Mouse (Mus musculus) limb, embryonic 11.5 days (tissue): ENCODE results near the gene Rap1a. TPM values are rescaled to one million over a fixed set of nuclear protein-coding genes. Genes with fewer than 3 reads are reported as not detected.

Experiments
- ATAC-seq: fragments of 200-750 bp; cut with Nextera tagmentation; 2 replicates; pipeline ENCODE4 v1.8.0; 2017; ENCODE audit warnings: low read depth; ENCODE audit not compliant: insufficient number of reproducible peaks, low FRiP score, low TSS enrichment
- DNase-seq: peaks from one replicate; pipeline ENCODE4 v3.0.0-alpha.2; 2015; ENCODE audit warnings: low spot score
- H3K27ac ChIP-seq: fragments of 300-500 bp; sonication (generic); replicated peaks from 2 replicates; pipeline ENCODE4 v1.5.1; 2014; ENCODE audit warnings: low read depth, mild to moderate bottlenecking, low read length
- H3K27me3 ChIP-seq: fragments of 300-500 bp; sonication (generic); 2 replicates; pipeline ENCODE4 v1.6.1; 2014; ENCODE audit warnings: mild to moderate bottlenecking, low read length, mixed read lengths; ENCODE audit not compliant: control insufficient read depth, insufficient read depth
- H3K36me3 ChIP-seq: fragments of 300-500 bp; sonication (generic); 2 replicates; pipeline ENCODE4 v1.6.1; 2014; ENCODE audit warnings: mild to moderate bottlenecking, low read length, moderate library complexity, mixed read lengths; ENCODE audit not compliant: control insufficient read depth, insufficient read depth
- H3K4me1 ChIP-seq: fragments of 300-500 bp; sonication (generic); 2 replicates; pipeline ENCODE4 v1.6.1; 2014; ENCODE audit warnings: low read length, mixed read lengths; ENCODE audit not compliant: control insufficient read depth, insufficient read depth
- H3K4me2 ChIP-seq: fragments of 300-500 bp; sonication (generic); 2 replicates; pipeline ENCODE4 v1.6.1; 2014; ENCODE audit warnings: low read depth, mild to moderate bottlenecking, moderate library complexity; ENCODE audit not compliant: severe bottlenecking
- H3K4me3 ChIP-seq: fragments of 300-500 bp; sonication (generic); 2 replicates; pipeline ENCODE4 v1.5.1; 2014; ENCODE audit warnings: low read depth, low read length
- H3K9ac ChIP-seq: fragments of 300-500 bp; sonication (generic); 2 replicates; pipeline ENCODE4 v1.6.1; 2014; ENCODE audit warnings: mild to moderate bottlenecking, low read length
- H3K9me3 ChIP-seq: fragments of 300-500 bp; sonication (generic); 2 replicates; pipeline ENCODE4 v1.6.1; 2016; ENCODE audit warnings: low read length; ENCODE audit not compliant: control insufficient read depth
- WGBS: fragments of 180-500 bp; shearing (Covaris S2); extraction: QIAGEN DNeasy Blood & Tissue Kit; methylation state at CpG from one replicate; pipeline ENCODE4 v1.1.7; 2014; 5-methylcytosine and 5-hydroxymethylcytosine counted together
- polyA plus RNA-seq: library from polyadenylated mRNA; unstranded; fragments of >200 nt; fragmentation: Nextera tagmentation; extraction: Ambion mirVana; gene quantifications from 2 replicates; pipeline ENCODE4 v1.2.1, GENCODE M21; 2014

Rap1a gene
- polyA plus RNA-seq, 1 experiment from 2014 or later = 78.5 TPM

DNA sequence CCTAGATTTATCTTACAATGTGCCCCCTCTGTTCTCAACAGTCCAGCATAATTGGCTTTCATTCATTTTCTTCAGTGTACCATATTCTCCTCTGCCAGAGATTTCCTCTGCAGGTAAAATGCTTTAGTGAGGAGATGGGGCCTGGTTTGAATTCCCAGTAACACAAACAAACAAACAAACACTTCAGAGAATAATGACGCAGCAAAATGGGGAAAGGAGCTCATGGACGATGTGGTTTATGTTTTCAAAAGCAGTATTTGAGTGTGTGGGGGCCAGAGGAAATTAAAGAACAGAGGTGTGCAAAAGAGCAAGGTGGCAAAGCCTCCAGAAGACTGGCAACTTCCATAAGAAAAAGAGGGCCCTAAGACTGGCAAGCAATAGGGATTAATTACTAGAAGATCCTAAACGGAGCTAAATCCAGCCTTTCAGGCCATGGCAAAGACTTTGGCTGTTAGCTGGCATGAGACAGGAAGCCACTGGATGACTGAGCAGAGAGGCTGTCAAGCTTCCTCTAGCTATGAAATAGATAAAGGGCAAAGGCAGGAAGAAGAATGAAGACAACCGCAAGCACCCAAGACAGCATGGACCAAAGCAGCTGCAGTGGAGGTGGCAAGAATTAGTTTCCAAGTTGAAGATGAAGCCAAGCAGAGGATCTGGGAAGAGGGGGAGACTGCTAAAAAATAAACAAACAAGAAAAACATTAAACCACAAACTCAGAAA lies 37.8 kb downstream of the Rap1a start:
- DNase-seq = no peak
- Histone ChIP-seq H3K9ac (no peak overlapping the region), H3K4me3 (no peak overlapping the region), H3K9me3 (no peaks in the 10 kb centered on the region), H3K36me3 (no peaks in the 10 kb centered on the region), H3K27ac (no peak overlapping the region), H3K4me1 (no peaks in the 10 kb centered on the region), H3K27me3 (no peaks in the 10 kb centered on the region), H3K4me2 (no peak overlapping the region)
- 74% methylated on average over 4 of the region's 4 CpGs for WGBS
- ATAC-seq = no peak

DNA sequence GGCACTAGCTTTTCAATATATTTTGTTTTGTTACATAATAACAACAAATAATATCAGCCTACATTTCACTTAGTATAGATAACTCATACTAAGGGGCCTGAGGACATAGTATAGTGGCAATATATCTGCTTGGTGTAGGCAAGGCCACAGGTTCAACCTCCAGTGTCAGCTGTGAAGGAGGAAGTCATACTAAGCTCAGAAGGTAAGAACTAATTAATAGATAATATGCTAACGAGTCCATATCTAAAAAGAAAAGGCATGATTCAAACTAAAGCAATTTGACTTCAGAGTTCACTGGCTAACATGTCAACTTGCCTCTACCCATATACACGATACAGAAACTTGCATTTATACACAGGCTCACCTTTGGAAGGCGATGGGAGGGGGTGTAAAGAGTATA lies 41.1 kb downstream of the Rap1a start:
- Histone ChIP-seq H3K4me1 (no peaks in the 10 kb centered on the region), H3K27me3 (no peaks in the 10 kb centered on the region), H3K9ac (no peak overlapping the region), H3K36me3 (no peaks in the 10 kb centered on the region), H3K27ac (no peak overlapping the region), H3K4me2 (no peak overlapping the region), H3K4me3 (no peak overlapping the region), H3K9me3 (no peaks in the 10 kb centered on the region)
- ATAC-seq = no peak
- no peak for DNase-seq
- 94% methylated on average over 3 of the region's 3 CpGs for WGBS

DNA sequence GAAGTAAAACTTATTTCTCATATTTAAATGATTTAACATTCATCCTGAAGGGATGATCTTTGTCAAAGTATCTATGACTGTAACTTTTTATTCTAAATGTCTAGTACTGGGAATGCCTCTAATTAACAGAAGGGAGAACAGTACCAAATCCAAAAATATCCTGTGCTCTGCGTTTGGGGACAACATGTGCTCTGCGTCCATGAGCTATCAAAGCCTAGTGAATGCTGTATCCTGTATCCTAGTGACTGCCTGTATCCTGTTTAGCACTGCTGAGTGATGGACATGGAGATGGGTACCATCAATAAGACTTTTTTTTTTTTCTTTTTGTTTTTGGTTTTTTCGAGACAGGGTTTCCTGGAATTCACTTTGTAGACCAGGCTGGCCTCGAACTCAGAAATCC lies 42.5 kb downstream of the Rap1a start:
- H3K9ac ChIP-seq = no peak overlapping the region
- H3K27ac ChIP-seq = no peak overlapping the region
- no peak for ATAC-seq
- H3K36me3 ChIP-seq = no peaks in the 10 kb centered on the region
- no peaks in the 10 kb centered on the region for H3K27me3 ChIP-seq
- DNase-seq = no peak
- H3K4me2 ChIP-seq = no peak overlapping the region
- no peaks in the 10 kb centered on the region for H3K4me1 ChIP-seq
- no peak overlapping the region for H3K4me3 ChIP-seq
- no peaks in the 10 kb centered on the region for H3K9me3 ChIP-seq
- 89% methylated on average over 4 of the region's 4 CpGs for WGBS

GRCm38 (mm10) chr3:105758098-105758497 lies 43.0 kb downstream of the Rap1a start:
- H3K9me3 ChIP-seq = no peaks in the 10 kb centered on the region
- H3K36me3 ChIP-seq = no peaks in the 10 kb centered on the region
- ATAC-seq = no peak
- H3K27me3 ChIP-seq = no peaks in the 10 kb centered on the region
- no peak overlapping the region for H3K4me3 ChIP-seq
- H3K27ac ChIP-seq = no peak overlapping the region
- H3K9ac ChIP-seq = no peak overlapping the region
- no peak for DNase-seq
- H3K4me2 ChIP-seq = no peak overlapping the region
- no peaks in the 10 kb centered on the region for H3K4me1 ChIP-seq

DNA sequence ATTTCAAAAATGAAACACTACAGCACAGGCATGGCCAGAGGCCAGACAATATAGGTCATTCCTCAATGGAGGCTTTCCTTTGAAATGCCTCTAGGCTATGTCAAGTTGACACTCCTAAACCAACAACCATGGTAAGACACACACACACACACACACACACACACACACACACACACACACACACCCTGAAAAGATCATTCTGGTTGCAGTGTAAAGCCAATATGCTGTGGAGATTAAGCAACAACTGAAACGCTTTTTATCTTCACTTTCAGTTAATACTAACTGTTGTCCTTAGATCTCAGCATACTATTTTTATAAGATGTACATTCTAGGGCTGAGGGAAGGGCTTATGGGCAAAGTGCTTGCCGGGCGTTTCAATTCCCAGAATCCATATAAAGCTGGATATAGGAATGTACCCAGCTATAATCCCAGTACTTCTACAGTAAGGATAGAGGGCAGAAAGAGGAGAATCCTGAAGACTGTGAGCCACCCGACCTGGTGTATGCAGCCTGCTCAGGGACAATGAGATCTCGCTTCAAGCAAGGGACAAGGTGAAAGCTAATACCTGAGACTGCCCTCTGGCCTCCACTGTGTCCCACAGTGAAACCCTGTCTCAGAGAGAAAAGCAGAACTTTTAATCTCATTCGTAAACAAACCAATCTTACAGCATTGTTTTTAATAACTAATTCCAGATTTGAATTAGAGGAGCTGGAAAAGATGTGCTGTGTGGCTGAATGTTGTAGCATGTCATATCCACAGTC lies 43.6 kb downstream of the Rap1a start:
- Histone ChIP-seq H3K27me3 (no peaks in the 10 kb centered on the region), H3K4me3 (no peak overlapping the region), H3K9ac (no peak overlapping the region), H3K27ac (no peak overlapping the region), H3K4me1 (no peaks in the 10 kb centered on the region), H3K36me3 (no peaks in the 10 kb centered on the region), H3K9me3 (no peaks in the 10 kb centered on the region), H3K4me2 (no peak overlapping the region)
- ATAC-seq = no peak
- 84% methylated on average over 6 of the region's 6 CpGs for WGBS
- no peak for DNase-seq

- ATAC-seq = no peak
- Histone ChIP-seq H3K27ac (no peak overlapping the region), H3K4me2 (no peak overlapping the region), H3K36me3 (no peaks in the 10 kb centered on the region), H3K27me3 (no peaks in the 10 kb centered on the region), H3K4me1 (no peaks in the 10 kb centered on the region), H3K9me3 (no peaks in the 10 kb centered on the region), H3K4me3 (no peak overlapping the region), H3K9ac (no peak overlapping the region)
- 92% methylated on average over 2 of the region's 2 CpGs for WGBS
- DNase-seq = no peak
These were observed 44.6 kb downstream of the Rap1a start for GRCm38 (mm10) chr3:105756505-105756904.

GRCm38 (mm10) chr3:105755123-105755522 lies 46.0 kb downstream of the Rap1a start:
- ATAC-seq = no peak
- H3K27ac ChIP-seq = no peak overlapping the region
- H3K36me3 ChIP-seq = no peaks in the 10 kb centered on the region
- no peak overlapping the region for H3K9ac ChIP-seq
- 97% methylated on average over 9 of the region's 9 CpGs for WGBS
- H3K27me3 ChIP-seq = no peaks in the 10 kb centered on the region
- H3K9me3 ChIP-seq = no peaks in the 10 kb centered on the region
- DNase-seq = no peak
- no peak overlapping the region for H3K4me3 ChIP-seq
- no peaks in the 10 kb centered on the region for H3K4me1 ChIP-seq
- H3K4me2 ChIP-seq = no peak overlapping the region

GRCm38 (mm10) chr3:105754184-105754583 lies 47.0 kb downstream of the Rap1a start:
- no peaks in the 10 kb centered on the region; the same call in 1 of the 2 replicates for H3K36me3 ChIP-seq
- no peak overlapping the region for H3K4me3 ChIP-seq
- H3K4me2 ChIP-seq = no peak overlapping the region
- no peaks in the 10 kb centered on the region for H3K27me3 ChIP-seq
- DNase-seq (no peak), ATAC-seq (no peak)
- H3K4me1 ChIP-seq = no peaks in the 10 kb centered on the region
- H3K9ac ChIP-seq = no peak overlapping the region
- H3K27ac ChIP-seq = no peak overlapping the region
- no peaks in the 10 kb centered on the region for H3K9me3 ChIP-seq
- WGBS = 87% methylated on average over 3 of the region's 3 CpGs
